Mouse (Mus musculus) neural tube, embryonic 14.5 days (tissue): ENCODE results near the gene Cox18. TPM values are rescaled to one million over a fixed set of nuclear protein-coding genes. Genes with fewer than 3 reads are reported as not detected.
A peak's percentile ranks its signal among the peaks of the same experiment; 100 is the strongest.
"Not testable (repeated sequence)": the region's sequence is repeated elsewhere in the genome, so short reads cannot be mapped to it uniquely, and the experiment has no call there.

Experiments used
- ATAC-seq: fragments of 200-750 bp; cut with Nextera tagmentation; 2 replicates; pipeline ENCODE4 v1.8.0; 2017; ENCODE audit warnings: low read depth, mild to moderate bottlenecking, moderate TSS enrichment, moderate library complexity
- H3K27ac ChIP-seq: fragments of 300-500 bp; sonication (generic); 2 replicates; pipeline ENCODE4 v1.5.1; 2014; ENCODE audit warnings: low read depth, mild to moderate bottlenecking, control low read depth, low read length, moderate library complexity, mixed read lengths
- H3K27me3 ChIP-seq: fragments of 300-500 bp; sonication (generic); 2 replicates; pipeline ENCODE4 v1.6.1; 2014; ENCODE audit warnings: low read length; ENCODE audit not compliant: control insufficient read depth, insufficient read depth
- H3K36me3 ChIP-seq: fragments of 300-500 bp; sonication (generic); 2 replicates; pipeline ENCODE4 v1.6.1; 2014; ENCODE audit warnings: low read length, mixed read lengths; ENCODE audit not compliant: control insufficient read depth, insufficient read depth
- H3K4me1 ChIP-seq: fragments of 300-500 bp; sonication (generic); 2 replicates; pipeline ENCODE4 v1.6.1; 2014; ENCODE audit warnings: low read length; ENCODE audit not compliant: control insufficient read depth, insufficient read depth
- H3K4me2 ChIP-seq: fragments of 300-500 bp; sonication (generic); 2 replicates; pipeline ENCODE4 v1.6.1; 2014; ENCODE audit warnings: mild to moderate bottlenecking, low read depth, low read length, control low read depth
- H3K4me3 ChIP-seq: fragments of 300-500 bp; sonication (generic); 2 replicates; pipeline ENCODE4 v1.5.1; 2014; ENCODE audit warnings: low read depth, low read length, control low read depth, mixed read lengths
- H3K9ac ChIP-seq: fragments of 300-500 bp; sonication (generic); replicated peaks from 2 replicates; pipeline ENCODE4 v1.6.1; 2014; ENCODE audit warnings: low read depth, mild to moderate bottlenecking, control low read depth, low read length, mixed read lengths
- H3K9me3 ChIP-seq: fragments of 300-500 bp; sonication (generic); 2 replicates; pipeline ENCODE4 v1.6.1; 2016; ENCODE audit warnings: low read length; ENCODE audit not compliant: control insufficient read depth
- WGBS: fragments of 180-500 bp; shearing (Covaris S2); extraction: QIAGEN DNeasy Blood & Tissue Kit; methylation state at CpG from one replicate; pipeline ENCODE4 v1.1.7; 2014; 5-methylcytosine and 5-hydroxymethylcytosine counted together
- polyA plus RNA-seq: library from polyadenylated mRNA; unstranded; fragments of >200 nt; fragmentation: Nextera tagmentation; extraction: Ambion mirVana; gene quantifications from 2 replicates; pipeline ENCODE4 v1.2.1, GENCODE M21; 2014

Cox18 gene
- 43.1 and 47.9 TPM in 2 replicates for polyA plus RNA-seq

GRCm38 (mm10) chr5:90223534-90224381 is at the start of gene Cox18:
Cox18 (minus strand) TSS chr5:90224001.
- Histone ChIP-seq H3K9ac (peak within 1 kb of the TSS; percentile 82), H3K27me3 (no peaks in the 10 kb centered on the region), H3K36me3 (peaks cover 16% of the 10 kb centered on the region; the same call in 1 of the 2 replicates), H3K4me1 (peaks cover 7% of the 10 kb centered on the region), H3K9me3 (no peaks in the 10 kb centered on the region), H3K4me2 (peak within 1 kb of the TSS; percentile 74), H3K27ac (peak within 1 kb of the TSS; percentile 82), H3K4me3 (peak within 1 kb of the TSS; percentile 82)
- peak; percentile 97 for ATAC-seq
- under 1% methylated on average over 62 of the region's 62 CpGs for WGBS

- H3K27me3 ChIP-seq, H3K9me3 ChIP-seq, ATAC-seq, H3K4me3 ChIP-seq, H3K9ac ChIP-seq, H3K4me1 ChIP-seq, H3K4me2 ChIP-seq, H3K27ac ChIP-seq: not testable (repeated sequence)
- H3K36me3 ChIP-seq = peaks cover 40% of the 10 kb centered on the region
- WGBS = 82% methylated on average over 2 of the region's 2 CpGs
These were observed 38.4 kb upstream of the Cox18 start for GRCm38 (mm10) chr5:90262230-90262629.

- 98% methylated on average over 3 of the region's 3 CpGs for WGBS
- H3K4me2 ChIP-seq = no peak overlapping the region
- no peak for ATAC-seq
- no peaks in the 10 kb centered on the region for H3K27me3 ChIP-seq
- no peaks in the 10 kb centered on the region for H3K4me1 ChIP-seq
- H3K9me3 ChIP-seq = no peaks in the 10 kb centered on the region
- H3K9ac ChIP-seq = no peak overlapping the region
- no peak overlapping the region for H3K4me3 ChIP-seq
- no peak overlapping the region for H3K27ac ChIP-seq
- peaks cover 56% of the 10 kb centered on the region for H3K36me3 ChIP-seq
These were observed 33.2 kb upstream of the Cox18 start for GRCm38 (mm10) chr5:90257023-90257422.

- no peaks in the 10 kb centered on the region for H3K27me3 ChIP-seq
- ATAC-seq = no peak
- H3K27ac ChIP-seq = no peak overlapping the region
- no peaks in the 10 kb centered on the region for H3K9me3 ChIP-seq
- H3K36me3 ChIP-seq = peaks cover 43% of the 10 kb centered on the region
- no peak overlapping the region for H3K4me2 ChIP-seq
- H3K4me1 ChIP-seq = no peaks in the 10 kb centered on the region
- H3K4me3 ChIP-seq = no peak overlapping the region
- H3K9ac ChIP-seq = no peak overlapping the region
These were observed 23.7 kb upstream of the Cox18 start for GRCm38 (mm10) chr5:90247503-90247902.

GRCm38 (mm10) chr5:90246987-90247386 is 23.2 kb upstream of the Cox18 start:
- Histone ChIP-seq H3K4me3 (no peak overlapping the region), H3K9ac (no peak overlapping the region), H3K4me1 (no peaks in the 10 kb centered on the region), H3K27me3 (no peaks in the 10 kb centered on the region), H3K9me3 (no peaks in the 10 kb centered on the region), H3K27ac (no peak overlapping the region), H3K36me3 (peaks cover 43% of the 10 kb centered on the region), H3K4me2 (no peak overlapping the region)
- 88% methylated on average over 2 of the region's 2 CpGs for WGBS
- no peak for ATAC-seq

GRCm38 (mm10) chr5:90246567-90246966 is 22.8 kb upstream of the Cox18 start:
- Histone ChIP-seq H3K27me3 (no peaks in the 10 kb centered on the region), H3K27ac (no peak overlapping the region), H3K9me3 (no peaks in the 10 kb centered on the region), H3K9ac (no peak overlapping the region), H3K4me3 (no peak overlapping the region), H3K4me2 (no peak overlapping the region), H3K36me3 (peaks cover 44% of the 10 kb centered on the region), H3K4me1 (no peaks in the 10 kb centered on the region)
- 91% methylated on average over 4 of the region's 4 CpGs for WGBS
- no peak for ATAC-seq

- 71% methylated on average over 4 of the region's 4 CpGs for WGBS
- no peak overlapping the region for H3K4me3 ChIP-seq
- H3K9me3 ChIP-seq = no peaks in the 10 kb centered on the region
- no peak overlapping the region for H3K4me2 ChIP-seq
- H3K27ac ChIP-seq = no peak overlapping the region
- no peaks in the 10 kb centered on the region for H3K4me1 ChIP-seq
- no peak overlapping the region for H3K9ac ChIP-seq
- no peaks in the 10 kb centered on the region for H3K27me3 ChIP-seq
- peaks cover 40% of the 10 kb centered on the region for H3K36me3 ChIP-seq
- ATAC-seq = no peak
These were observed 21.6 kb upstream of the Cox18 start for GRCm38 (mm10) chr5:90245416-90245815.

GRCm38 (mm10) chr5:90235217-90235616 is 11.4 kb upstream of the Cox18 start:
- Histone ChIP-seq H3K27ac (no peak overlapping the region), H3K27me3 (no peaks in the 10 kb centered on the region), H3K4me1 (no peaks in the 10 kb centered on the region), H3K4me3 (no peak overlapping the region), H3K9me3 (no peaks in the 10 kb centered on the region), H3K9ac (no peak overlapping the region), H3K4me2 (no peak overlapping the region), H3K36me3 (peaks cover 59% of the 10 kb centered on the region)
- 95% methylated on average over 8 of the region's 8 CpGs for WGBS
- no peak for ATAC-seq

- Histone ChIP-seq H3K4me3 (no peak overlapping the region), H3K27ac (no peak overlapping the region), H3K9ac (no peak overlapping the region), H3K9me3 (no peaks in the 10 kb centered on the region), H3K27me3 (no peaks in the 10 kb centered on the region), H3K4me1 (no peaks in the 10 kb centered on the region), H3K4me2 (no peak overlapping the region), H3K36me3 (peaks cover 71% of the 10 kb centered on the region)
- 94% methylated on average over 4 of the region's 4 CpGs for WGBS
- no peak for ATAC-seq
These were observed 9.5 kb upstream of the Cox18 start for GRCm38 (mm10) chr5:90233305-90233704.
